Mouse (Mus musculus) Patski (cell line): Measurements from ENCODE around the gene Amdhd2. TPM values are rescaled to one million over a fixed set of nuclear protein-coding genes. Genes with fewer than 3 reads are reported as not detected.

ENCODE experiments used
- ATAC-seq: fragments of 100-300 bp; one replicate; pipeline ENCODE4 v1.8.0; 2021
- CTCF ChIA-PET: fragments of 350-600 bp; sonication (Branson Sonifier 250); formaldehyde crosslinking; loops from one replicate; lab custom pipeline; 2022; ENCODE audit warnings: inconsistent platforms; lab: Charles Lee
- POLR2A ChIA-PET: fragments of 350-600 bp; sonication (Branson Sonifier 250); formaldehyde crosslinking; loops from one replicate; lab custom pipeline; 2022; ENCODE audit warnings: antibody characterized with exemption, inconsistent platforms; lab: Charles Lee
- DNase-seq: peaks from one replicate; pipeline ENCODE4 v3.0.0-alpha.2; 2011; ENCODE audit warnings: low read depth, low spot score
- H3K27me3 ChIP-seq: fragments of 371-371 bp; one replicate; pipeline ENCODE4 v1.5.1; 2021
- CTCF ChIP-seq: fragments of 100-300 bp; IDR thresholded peaks from one replicate; pipeline ENCODE4 v1.5.1; 2021
- in situ Hi-C: fragments of 300-500 bp; cut with MboI; formaldehyde crosslinking; loops from 3 replicates; pipeline ENCODE4 v1.11.1; 2018; ENCODE audit warnings: low pct_unique_long_range_greater_than_20kb, mixed read lengths
- polyA plus RNA-seq: library from polyadenylated mRNA; unstranded; gene quantifications from one replicate; pipeline ENCODE4 v1.2.3, GENCODE M21; 2021

Amdhd2 gene
- polyA plus RNA-seq, 1 experiment from 2014 or later, result 69.3 TPM

GRCm38 (mm10) chr17:24206451-24207351, 43.1 kb upstream of the Amdhd2 start:
- in situ Hi-C loops, result no loop called here
- no peak for ATAC-seq
- no peak for TF ChIP-seq CTCF
- CTCF ChIA-PET, result interaction anchor here (2.5 kb wide), 1 partner anchor 9 kb away, joined by 8 read pairs; no protein-coding TSS in a partner anchor
- no peaks in the 10 kb centered on the region for H3K27me3 ChIP-seq
- DNase-seq, result no peak
- POLR2A ChIA-PET, result interaction anchor here (0.6 kb wide), 1 partner anchor 16 kb away, joined by 3 read pairs; no protein-coding TSS in a partner anchor

GRCm38 (mm10) chr17:24205908-24206361, 42.4 kb upstream of the Amdhd2 start:
- CTCF ChIA-PET, result interaction anchor here (1.0 to 2.5 kb wide), 2 partner anchors 10 to 18 kb away, joined by 3 to 8 read pairs; no protein-coding TSS in a partner anchor
- no peak for TF ChIP-seq CTCF
- peak; percentile 6 for ATAC-seq
- POLR2A ChIA-PET, result no interaction called here
- H3K27me3 ChIP-seq, result no peaks in the 10 kb centered on the region
- in situ Hi-C loops, result no loop called here
- DNase-seq, result no peak

GRCm38 (mm10) chr17:24205284-24205888, 41.8 kb upstream of the Amdhd2 start, which contains the start of gene Tbc1d24:
Gene Tbc1d24, minus strand, starts transcription at chr17:24205562.
- in situ Hi-C loops, result no loop called here
- no peak for TF ChIP-seq CTCF
- ChIA-PET POLR2A (no interaction called here), CTCF (interaction anchor here (1.0 to 2.5 kb wide), 3 partner anchors 11 to 18 kb away, joined by 3 to 8 read pairs (median 3); no protein-coding TSS in a partner anchor)
- no peaks in the 10 kb centered on the region for H3K27me3 ChIP-seq
- DNase-seq (peak; percentile 46), ATAC-seq (peak; percentile 59)

GRCm38 (mm10) chr17:24204846-24205245, 41.3 kb upstream of the Amdhd2 start:
- ChIA-PET POLR2A (no interaction called here), CTCF (interaction anchor here (0.5 to 1.1 kb wide), 3 partner anchors 15 to 27 kb away, joined by 3 read pairs; partner anchors contain the start of gene Tedc2)
- DNase-seq (no peak), ATAC-seq (no peak)
- in situ Hi-C loops, result no loop called here
- no peaks in the 10 kb centered on the region for H3K27me3 ChIP-seq
- no peak for TF ChIP-seq CTCF

GRCm38 (mm10) chr17:24203611-24204534, 40.3 kb upstream of the Amdhd2 start:
- CTCF ChIA-PET, result interaction anchor here (0.6 to 1.1 kb wide), 2 partner anchors 14 to 17 kb away, joined by 3 read pairs; partner anchors contain the start of gene Tedc2
- TF ChIP-seq CTCF, result no peak
- ATAC-seq (no peak), DNase-seq (no peak)
- POLR2A ChIA-PET, result no interaction called here
- in situ Hi-C loops, result no loop called here
- H3K27me3 ChIP-seq, result no peaks in the 10 kb centered on the region

- DNase-seq (no peak), ATAC-seq (no peak)
- ChIA-PET CTCF (no interaction called here), POLR2A (no interaction called here)
- in situ Hi-C loops, result no loop called here
- no peak for TF ChIP-seq CTCF
- no peaks in the 10 kb centered on the region for H3K27me3 ChIP-seq
These were observed 39.5 kb upstream of the Amdhd2 start for GRCm38 (mm10) chr17:24203068-24203467.

- in situ Hi-C loops, result no loop called here
- DNase-seq (no peak), ATAC-seq (no peak)
- no peak for TF ChIP-seq CTCF
- H3K27me3 ChIP-seq, result no peaks in the 10 kb centered on the region
- ChIA-PET CTCF (interaction anchor here (1.6 kb wide), 1 partner anchor 26 kb away, joined by 3 read pairs; no protein-coding TSS in a partner anchor), POLR2A (no interaction called here)
These were observed 37.5 kb upstream of the Amdhd2 start for GRCm38 (mm10) chr17:24201092-24201491.

- no peaks in the 10 kb centered on the region for H3K27me3 ChIP-seq
- DNase-seq, result no peak
- no peak for TF ChIP-seq CTCF
- ChIA-PET CTCF (interaction anchor here (1.3 to 1.6 kb wide), 2 partner anchors 17 to 24 kb away, joined by 3 read pairs; no protein-coding TSS in a partner anchor), POLR2A (no interaction called here)
- in situ Hi-C loops, result no loop called here
- ATAC-seq, result no peak
These were observed 36.2 kb upstream of the Amdhd2 start for GRCm38 (mm10) chr17:24199741-24200140.

- no peak for TF ChIP-seq CTCF
- no peaks in the 10 kb centered on the region for H3K27me3 ChIP-seq
- ChIA-PET CTCF (interaction anchor here (1.3 to 1.6 kb wide), 2 partner anchors 16 to 24 kb away, joined by 3 read pairs; no protein-coding TSS in a partner anchor), POLR2A (no interaction called here)
- DNase-seq (no peak), ATAC-seq (no peak)
- in situ Hi-C loops, result no loop called here
These were observed 35.7 kb upstream of the Amdhd2 start for GRCm38 (mm10) chr17:24199252-24199651.
